Mouse (Mus musculus): ENCODE data around the gene Aldob. TPM values are rescaled to one million over a fixed set of nuclear protein-coding genes. Genes with fewer than 3 reads are reported as not detected.

Aldob gene
- polyA plus RNA-seq, 1 experiment from 2014 or later, result 0.14 TPM

DNA sequence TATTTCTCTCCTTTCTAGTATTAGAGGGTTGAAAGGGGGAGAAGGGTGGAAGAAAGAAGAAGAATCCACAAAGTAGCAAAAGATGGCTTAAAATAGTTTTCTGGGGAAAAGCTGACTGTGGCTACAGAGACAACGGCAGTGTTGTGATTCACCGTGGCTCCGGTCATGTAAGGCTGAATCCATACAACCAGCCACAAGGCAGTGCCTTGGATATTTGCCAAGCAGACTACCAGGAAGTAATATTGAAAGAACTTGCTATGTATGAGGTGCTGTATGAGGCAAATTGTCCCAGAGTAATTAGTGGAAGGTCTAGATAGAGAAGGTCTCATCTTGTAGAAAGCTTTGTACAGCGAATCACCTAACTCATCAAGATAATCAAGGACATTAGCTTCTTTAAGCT is 22.8 kb upstream of the Aldob start:
- Histone ChIP-seq H3K36me3 (ENCODE audit: control insufficient read depth, insufficient read depth, low read length) (no peaks in the 10 kb centered on the region), H3K4me2 (ENCODE audit: low read depth, low read length) (no peak overlapping the region), H3K9me3 (ENCODE audit: control insufficient read depth, low read length) (no peaks in the 10 kb centered on the region), H3K9ac (ENCODE audit: low read depth, low read length) (no peak overlapping the region), H3K4me3 (ENCODE audit: low read depth, low read length) (no peak overlapping the region), H3K27ac (replicated peaks; ENCODE audit: low read depth, low read length) (no peak overlapping the region), H3K27me3 (replicated peaks; ENCODE audit: control insufficient read depth, insufficient read depth, low read length) (no peaks in the 10 kb centered on the region), H3K4me1 (ENCODE audit: control insufficient read depth, insufficient read depth, low read length) (no peaks in the 10 kb centered on the region)
- ATAC-seq (ENCODE audit: low read depth) (no peak), DNase-seq (ENCODE audit: low spot score) (no peak)
- WGBS, result 83% methylated on average over 4 of the region's 4 CpGs

DNA sequence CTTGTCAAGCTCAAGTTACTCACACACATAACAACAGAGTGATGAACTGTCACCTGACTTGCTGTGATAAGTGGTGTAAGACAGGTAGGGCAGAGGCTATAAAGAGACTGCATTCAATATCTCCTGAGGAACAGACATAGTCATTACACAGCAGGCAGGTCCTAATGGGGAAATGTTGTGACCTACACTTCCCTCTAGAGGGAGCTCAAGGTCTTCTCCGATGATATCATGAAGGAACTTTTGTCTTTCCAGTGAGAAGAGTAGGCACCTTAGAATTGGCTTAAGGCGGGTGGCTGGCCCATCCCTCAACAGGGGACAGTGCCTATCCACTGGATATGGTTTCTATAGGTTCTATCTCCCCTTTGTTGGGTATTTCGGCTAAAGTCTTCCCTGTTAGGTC is 18.3 kb upstream of the Aldob start:
- DNase-seq (ENCODE audit: low spot score) (peak; percentile 89), ATAC-seq (ENCODE audit: low read depth) (peak; percentile 67)
- H3K4me2 ChIP-seq (ENCODE audit: low read depth, low read length), result no peak overlapping the region
- H3K36me3 ChIP-seq (ENCODE audit: control insufficient read depth, insufficient read depth, low read length), result no peaks in the 10 kb centered on the region
- WGBS, result 12% methylated on average over 3 of the region's 3 CpGs
- H3K9me3 ChIP-seq (ENCODE audit: control insufficient read depth, low read length), result no peaks in the 10 kb centered on the region
- no peaks in the 10 kb centered on the region for H3K4me1 ChIP-seq (ENCODE audit: control insufficient read depth, insufficient read depth, low read length)
- no peak overlapping the region for H3K27ac ChIP-seq (replicated peaks; ENCODE audit: low read depth, low read length)
- no peaks in the 10 kb centered on the region for H3K27me3 ChIP-seq (replicated peaks; ENCODE audit: control insufficient read depth, insufficient read depth, low read length)
- no peak overlapping the region for H3K9ac ChIP-seq (ENCODE audit: low read depth, low read length)
- H3K4me3 ChIP-seq (ENCODE audit: low read depth, low read length), result no peak overlapping the region

DNA sequence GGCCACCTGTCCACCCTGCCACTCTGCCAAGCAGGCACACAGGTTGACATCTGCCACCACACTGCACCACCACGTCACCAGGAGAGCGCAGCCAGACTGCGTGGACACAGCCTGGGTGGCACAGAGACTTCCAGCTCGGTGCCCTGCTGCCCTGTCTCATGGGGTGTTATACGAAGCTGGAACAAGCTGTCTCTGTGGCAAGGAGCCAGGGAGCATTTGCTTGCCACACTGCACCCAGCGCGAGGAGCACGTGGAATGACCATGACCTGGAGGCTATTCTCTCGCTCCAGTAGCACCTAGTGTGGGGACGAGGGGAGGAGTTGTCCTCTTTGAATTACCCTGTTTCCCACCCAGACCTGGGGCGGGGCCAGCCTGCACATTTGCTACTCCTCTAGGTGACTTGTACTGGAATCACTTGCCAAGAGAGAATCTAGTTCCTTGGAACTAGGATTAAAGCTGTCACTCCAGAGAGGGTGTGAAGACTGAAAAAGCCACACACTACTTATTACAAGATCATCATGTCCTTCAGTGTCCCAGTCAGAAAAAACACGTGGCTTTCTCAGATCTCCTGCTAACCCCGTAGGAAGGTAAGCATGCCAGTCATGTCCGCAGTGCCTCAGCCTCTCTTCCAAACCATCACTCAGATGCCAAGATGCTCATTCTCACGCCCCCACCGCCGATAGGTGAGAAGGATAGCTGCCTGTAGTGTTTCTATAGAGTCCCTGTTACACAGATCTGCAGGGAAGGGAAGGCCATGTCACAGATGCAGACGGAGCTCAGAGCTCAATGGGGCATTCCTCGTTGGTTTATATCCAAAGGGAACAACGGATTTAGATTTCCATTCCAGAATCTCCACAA is 10.8 kb upstream of the Aldob start:
- Histone ChIP-seq H3K9ac (ENCODE audit: low read depth, low read length) (no peak overlapping the region), H3K4me2 (ENCODE audit: low read depth, low read length) (no peak overlapping the region), H3K4me3 (ENCODE audit: low read depth, low read length) (no peak overlapping the region), H3K4me1 (ENCODE audit: control insufficient read depth, insufficient read depth, low read length) (no peaks in the 10 kb centered on the region), H3K27me3 (replicated peaks; ENCODE audit: control insufficient read depth, insufficient read depth, low read length) (no peaks in the 10 kb centered on the region), H3K36me3 (ENCODE audit: control insufficient read depth, insufficient read depth, low read length) (no peaks in the 10 kb centered on the region), H3K27ac (replicated peaks; ENCODE audit: low read depth, low read length) (no peak overlapping the region), H3K9me3 (ENCODE audit: control insufficient read depth, low read length) (no peaks in the 10 kb centered on the region)
- 72% methylated on average over 20 of the region's 20 CpGs for WGBS
- DNase-seq (ENCODE audit: low spot score) (peak; percentile 13), ATAC-seq (ENCODE audit: low read depth) (no peak)

DNA sequence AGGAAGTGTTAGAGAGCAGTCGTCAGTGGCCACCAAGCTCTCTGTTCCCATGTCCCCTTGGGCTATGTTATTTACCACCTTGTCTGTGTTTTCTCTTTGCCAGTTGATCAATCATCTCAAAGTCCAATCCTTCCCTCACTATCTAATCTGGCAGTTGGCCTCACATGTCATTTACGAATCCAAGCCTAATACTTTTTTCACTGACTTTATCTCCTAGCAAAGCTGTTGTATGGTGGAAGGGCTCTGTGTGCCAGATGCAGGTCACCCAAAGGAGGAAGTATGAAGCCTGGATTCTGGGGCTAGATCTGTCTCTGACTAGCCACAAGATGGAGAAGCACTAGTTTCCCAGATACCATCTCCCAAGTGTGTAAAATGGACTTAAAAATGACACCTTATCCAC is 8.8 kb upstream of the Aldob start:
- H3K27me3 ChIP-seq (replicated peaks; ENCODE audit: control insufficient read depth, insufficient read depth, low read length), result no peaks in the 10 kb centered on the region
- ATAC-seq (ENCODE audit: low read depth), result no peak
- no peaks in the 10 kb centered on the region for H3K36me3 ChIP-seq (ENCODE audit: control insufficient read depth, insufficient read depth, low read length)
- no peaks in the 10 kb centered on the region for H3K9me3 ChIP-seq (ENCODE audit: control insufficient read depth, low read length)
- no peak overlapping the region for H3K9ac ChIP-seq (ENCODE audit: low read depth, low read length)
- 71% methylated on average over 2 of the region's 2 CpGs for WGBS
- no peak overlapping the region for H3K4me3 ChIP-seq (ENCODE audit: low read depth, low read length)
- no peak overlapping the region for H3K27ac ChIP-seq (replicated peaks; ENCODE audit: low read depth, low read length)
- no peak for DNase-seq (ENCODE audit: low spot score)
- H3K4me2 ChIP-seq (ENCODE audit: low read depth, low read length), result no peak overlapping the region
- no peaks in the 10 kb centered on the region for H3K4me1 ChIP-seq (ENCODE audit: control insufficient read depth, insufficient read depth, low read length)

DNA sequence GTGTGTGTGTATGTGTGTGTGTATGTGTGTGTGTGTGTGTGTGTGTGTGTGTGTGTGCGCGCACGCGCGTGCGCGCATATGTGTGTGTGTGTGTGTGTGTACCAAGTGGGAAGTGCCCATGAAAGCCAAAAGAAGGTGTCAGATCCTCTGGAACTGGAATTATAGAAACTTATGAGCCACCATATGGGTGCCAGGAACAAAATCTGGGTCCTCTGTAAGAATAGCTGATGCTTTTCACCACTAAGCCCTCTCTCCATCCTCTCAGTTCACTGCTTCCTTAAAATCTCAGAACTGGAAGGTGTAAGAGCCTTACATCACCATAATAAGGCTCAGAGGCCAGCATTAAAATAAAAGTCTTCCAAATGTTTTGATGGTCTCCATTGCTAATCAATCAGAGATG is 8.0 kb upstream of the Aldob start:
- no peak for ATAC-seq (ENCODE audit: low read depth)
- WGBS, result 100% methylated on average over 4 of the region's 7 CpGs

DNA sequence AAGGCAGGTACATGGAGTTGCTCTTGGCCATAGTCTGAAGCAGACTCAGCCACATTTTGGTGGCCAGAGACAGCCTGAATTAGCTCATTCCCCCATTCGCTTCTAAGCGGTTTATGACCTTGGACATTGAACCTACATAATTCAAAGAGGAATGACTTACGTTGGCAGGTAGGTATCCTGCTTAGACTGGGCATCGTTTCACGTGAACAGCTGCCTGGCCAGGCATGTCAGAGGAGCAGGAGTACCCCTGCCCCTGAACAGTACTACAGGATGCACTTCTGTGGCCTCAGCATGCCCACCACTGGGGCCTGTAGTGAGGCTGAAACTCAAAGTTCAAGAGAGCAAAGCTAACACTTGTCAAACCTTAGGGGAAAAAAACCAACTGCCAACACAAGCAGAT is 4.0 kb upstream of the Aldob start:
- Histone ChIP-seq H3K36me3 (ENCODE audit: control insufficient read depth, insufficient read depth, low read length) (no peaks in the 10 kb centered on the region), H3K27ac (replicated peaks; ENCODE audit: low read depth, low read length) (no peak overlapping the region), H3K9ac (ENCODE audit: low read depth, low read length) (no peak overlapping the region), H3K4me3 (ENCODE audit: low read depth, low read length) (no peak overlapping the region), H3K4me2 (ENCODE audit: low read depth, low read length) (no peak overlapping the region), H3K27me3 (replicated peaks; ENCODE audit: control insufficient read depth, insufficient read depth, low read length) (no peaks in the 10 kb centered on the region), H3K9me3 (ENCODE audit: control insufficient read depth, low read length) (no peaks in the 10 kb centered on the region), H3K4me1 (ENCODE audit: control insufficient read depth, insufficient read depth, low read length) (no peaks in the 10 kb centered on the region)
- ATAC-seq (ENCODE audit: low read depth) (no peak), DNase-seq (ENCODE audit: low spot score) (no peak)
- WGBS, result 87% methylated on average over 5 of the region's 5 CpGs

More for the DNA sequence above, 8.0 kb upstream of the Aldob start:
- Histone ChIP-seq H3K4me2 (ENCODE audit: low read depth, low read length) (no peak overlapping the region), H3K4me3 (ENCODE audit: low read depth, low read length) (no peak overlapping the region), H3K27ac (replicated peaks; ENCODE audit: low read depth, low read length) (no peak overlapping the region), H3K27me3 (replicated peaks; ENCODE audit: control insufficient read depth, insufficient read depth, low read length) (no peaks in the 10 kb centered on the region), H3K4me1 (ENCODE audit: control insufficient read depth, insufficient read depth, low read length) (no peaks in the 10 kb centered on the region), H3K9me3 (ENCODE audit: control insufficient read depth, low read length) (no peaks in the 10 kb centered on the region), H3K36me3 (ENCODE audit: control insufficient read depth, insufficient read depth, low read length) (no peaks in the 10 kb centered on the region), H3K9ac (ENCODE audit: low read depth, low read length) (no peak overlapping the region)
- no peak for DNase-seq (ENCODE audit: low spot score)

DNA sequence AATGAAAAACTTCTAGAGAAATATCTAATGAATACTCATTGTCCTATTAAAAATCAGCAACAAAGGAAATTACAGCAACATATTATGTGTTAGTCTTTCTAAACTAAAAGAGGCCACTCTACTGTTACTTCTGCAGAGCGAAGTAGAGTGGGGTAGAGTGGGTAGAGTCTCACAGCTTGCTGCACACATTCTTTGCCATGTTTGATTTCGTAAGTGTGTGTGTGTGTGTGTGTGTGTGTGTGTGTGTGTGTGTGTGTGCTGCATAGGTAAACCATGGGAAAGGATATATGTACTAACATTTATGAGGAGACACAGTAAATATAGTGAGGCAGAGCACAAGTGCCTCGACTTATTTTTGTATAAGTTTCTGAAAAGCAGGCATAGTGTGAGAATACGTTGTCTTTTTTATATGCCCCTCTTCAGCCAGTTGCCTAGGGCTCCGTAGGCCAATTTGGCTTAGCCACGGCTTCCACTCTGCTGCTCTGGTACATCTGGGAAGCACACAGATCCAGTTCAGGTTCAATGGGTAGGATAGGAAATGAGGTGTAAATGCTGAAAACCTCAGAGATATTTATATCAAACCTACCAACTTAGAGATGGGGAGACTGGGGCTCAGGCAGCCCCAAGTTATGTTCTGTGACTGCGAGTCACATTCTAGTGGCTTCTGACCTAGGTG is 1.7 kb downstream of the Aldob start:
- H3K27me3 ChIP-seq (replicated peaks; ENCODE audit: control insufficient read depth, insufficient read depth, low read length), result no peaks in the 10 kb centered on the region
- 83% methylated on average over 7 of the region's 7 CpGs for WGBS
- H3K4me2 ChIP-seq (ENCODE audit: low read depth, low read length), result no peak overlapping the region
- H3K9ac ChIP-seq (ENCODE audit: low read depth, low read length), result no peak overlapping the region
- H3K4me1 ChIP-seq (ENCODE audit: control insufficient read depth, insufficient read depth, low read length), result no peaks in the 10 kb centered on the region
- DNase-seq (ENCODE audit: low spot score) (no peak), ATAC-seq (ENCODE audit: low read depth) (no peak)
- no peak overlapping the region for H3K4me3 ChIP-seq (ENCODE audit: low read depth, low read length)
- H3K36me3 ChIP-seq (ENCODE audit: control insufficient read depth, insufficient read depth, low read length), result no peaks in the 10 kb centered on the region
- no peaks in the 10 kb centered on the region for H3K9me3 ChIP-seq (ENCODE audit: control insufficient read depth, low read length)
- no peak overlapping the region for H3K27ac ChIP-seq (replicated peaks; ENCODE audit: low read depth, low read length)

DNA sequence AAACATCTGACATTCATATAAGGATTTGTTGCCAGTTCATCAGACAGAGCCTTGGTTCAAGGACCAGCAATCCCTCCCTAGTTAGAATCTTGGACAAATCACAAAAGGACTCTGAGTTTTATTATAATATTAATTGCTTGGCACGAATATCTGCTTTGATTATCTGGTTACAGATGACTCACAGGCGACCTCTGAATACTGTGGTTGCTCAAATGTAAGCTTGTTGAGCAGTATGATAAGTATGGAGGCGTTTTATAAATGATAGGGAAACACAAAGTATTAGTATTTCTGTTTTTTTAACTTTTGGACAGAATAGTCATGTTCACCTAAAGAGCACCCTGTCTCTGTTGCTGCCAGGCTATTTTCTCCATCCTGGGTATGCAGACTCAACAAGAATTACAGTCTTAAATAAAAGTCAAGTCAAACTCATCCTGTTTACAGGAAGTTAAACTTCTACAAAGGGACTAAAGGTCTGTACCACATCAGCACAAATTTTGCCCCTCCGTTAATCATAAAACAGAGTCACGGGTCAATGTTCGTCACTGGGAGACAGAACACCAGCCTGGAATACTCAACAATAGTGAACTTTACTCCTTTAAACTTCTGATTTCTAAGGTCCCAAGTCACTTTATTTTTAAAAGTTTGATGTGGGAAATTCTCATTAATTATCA is 2.3 kb downstream of the Aldob start:
- no peaks in the 10 kb centered on the region for H3K36me3 ChIP-seq (ENCODE audit: control insufficient read depth, insufficient read depth, low read length)
- no peaks in the 10 kb centered on the region for H3K4me1 ChIP-seq (ENCODE audit: control insufficient read depth, insufficient read depth, low read length)
- no peak overlapping the region for H3K4me2 ChIP-seq (ENCODE audit: low read depth, low read length)
- H3K9me3 ChIP-seq (ENCODE audit: control insufficient read depth, low read length), result no peaks in the 10 kb centered on the region
- DNase-seq (ENCODE audit: low spot score) (no peak), ATAC-seq (ENCODE audit: low read depth) (no peak)
- no peak overlapping the region for H3K4me3 ChIP-seq (ENCODE audit: low read depth, low read length)
- no peaks in the 10 kb centered on the region for H3K27me3 ChIP-seq (replicated peaks; ENCODE audit: control insufficient read depth, insufficient read depth, low read length)
- 71% methylated on average over 6 of the region's 6 CpGs for WGBS
- no peak overlapping the region for H3K27ac ChIP-seq (replicated peaks; ENCODE audit: low read depth, low read length)
- H3K9ac ChIP-seq (ENCODE audit: low read depth, low read length), result no peak overlapping the region
